Mouse (Mus musculus) bone marrow macrophage, adult 2 months (primary cell): ENCODE data around the gene Cldn19.
A peak's percentile ranks its signal among the peaks of the same experiment; 100 is the strongest.

Experiments used
- CTCF ChIP-seq: IDR thresholded peaks from 2 replicates; pipeline ENCODE4 v1.5.1; 2012; ENCODE audit warnings: low read depth, mild to moderate bottlenecking, low read length, moderate library complexity
- POLR2A ChIP-seq: IDR thresholded peaks from 2 replicates; pipeline ENCODE4 v1.6.1; 2012; ENCODE audit warnings: mild to moderate bottlenecking, low read depth, low read length, borderline replicate concordance

GRCm38 (mm10) chr4:119241664-119242063 lies 13.6 kb upstream of the Cldn19 start:
- TF ChIP-seq CTCF (0 out of 2 replicates have a peak, but pooled peaks have one; percentile 10), POLR2A (no peak)
